Mouse (Mus musculus) Patski (cell line): ENCODE measurements around the gene Zdhhc22. TPM values are rescaled to one million over a fixed set of nuclear protein-coding genes. Genes with fewer than 3 reads are reported as not detected.

Experiments
- ATAC-seq: fragments of 100-300 bp; one replicate; pipeline ENCODE4 v1.8.0; 2021
- CTCF ChIA-PET: fragments of 350-600 bp; sonication (Branson Sonifier 250); formaldehyde crosslinking; loops from one replicate; lab custom pipeline; 2022; ENCODE audit warnings: inconsistent platforms; lab: Charles Lee
- POLR2A ChIA-PET: fragments of 350-600 bp; sonication (Branson Sonifier 250); formaldehyde crosslinking; loops from one replicate; lab custom pipeline; 2022; ENCODE audit warnings: antibody characterized with exemption, inconsistent platforms; lab: Charles Lee
- DNase-seq: peaks from one replicate; pipeline ENCODE4 v3.0.0-alpha.2; 2011; ENCODE audit warnings: low read depth, low spot score
- H3K27me3 ChIP-seq: fragments of 371-371 bp; one replicate; pipeline ENCODE4 v1.5.1; 2021
- CTCF ChIP-seq: fragments of 100-300 bp; IDR thresholded peaks from one replicate; pipeline ENCODE4 v1.5.1; 2021
- in situ Hi-C: fragments of 300-500 bp; cut with MboI; formaldehyde crosslinking; loops from 3 replicates; pipeline ENCODE4 v1.11.1; 2018; ENCODE audit warnings: low pct_unique_long_range_greater_than_20kb, mixed read lengths
- polyA plus RNA-seq: library from polyadenylated mRNA; unstranded; gene quantifications from one replicate; pipeline ENCODE4 v1.2.3, GENCODE M21; 2021

The Zdhhc22 gene
- polyA plus RNA-seq, 1 experiment from 2014 or later = not detected

GRCm38 (mm10) chr12:86964278-86965057 lies 25.8 kb downstream of the Zdhhc22 start:
- ATAC-seq (no peak), DNase-seq (no peak)
- no peaks in the 10 kb centered on the region for H3K27me3 ChIP-seq
- POLR2A ChIA-PET = no interaction called here
- in situ Hi-C loops = no loop called here
- CTCF ChIA-PET = no interaction called here
- no peak for TF ChIP-seq CTCF

- ChIA-PET CTCF (interaction anchor here (1.6 kb wide), 1 partner anchor 13 kb away, joined by 5 read pairs; no protein-coding TSS in a partner anchor), POLR2A (no interaction called here)
- ATAC-seq (no peak), DNase-seq (no peak)
- TF ChIP-seq CTCF = no peak
- in situ Hi-C loops = no loop called here
- no peaks in the 10 kb centered on the region for H3K27me3 ChIP-seq
Measured at GRCm38 (mm10) chr12:86961589-86962344, 28.5 kb downstream of the Zdhhc22 start.

GRCm38 (mm10) chr12:86960791-86961335 lies 29.4 kb downstream of the Zdhhc22 start:
- DNase-seq (no peak), ATAC-seq (no peak)
- CTCF ChIA-PET = interaction anchor here (0.9 kb wide), 2 partner anchors 14 to 16 kb away, joined by 3 read pairs; no protein-coding TSS in a partner anchor
- no peaks in the 10 kb centered on the region for H3K27me3 ChIP-seq
- in situ Hi-C loops = no loop called here
- POLR2A ChIA-PET = no interaction called here
- TF ChIP-seq CTCF = no peak

- ATAC-seq = no peak
- H3K27me3 ChIP-seq = no peaks in the 10 kb centered on the region
- in situ Hi-C loops = no loop called here
- TF ChIP-seq CTCF = no peak
- CTCF ChIA-PET = no interaction called here
- no peak for DNase-seq
- POLR2A ChIA-PET = interaction anchor here (0.5 kb wide), 1 partner anchor 213 kb away, joined by 3 read pairs; no protein-coding TSS in a partner anchor
Measured at GRCm38 (mm10) chr12:86960138-86960537, 30.1 kb downstream of the Zdhhc22 start.

GRCm38 (mm10) chr12:86959661-86960060 lies 30.6 kb downstream of the Zdhhc22 start:
- H3K27me3 ChIP-seq = no peaks in the 10 kb centered on the region
- POLR2A ChIA-PET = no interaction called here
- CTCF ChIA-PET = no interaction called here
- DNase-seq (no peak), ATAC-seq (no peak)
- in situ Hi-C loops = no loop called here
- TF ChIP-seq CTCF = no peak

GRCm38 (mm10) chr12:86958558-86958957 lies 31.7 kb downstream of the Zdhhc22 start:
- DNase-seq (no peak), ATAC-seq (no peak)
- no peak for TF ChIP-seq CTCF
- no peaks in the 10 kb centered on the region for H3K27me3 ChIP-seq
- ChIA-PET POLR2A (no interaction called here), CTCF (no interaction called here)
- in situ Hi-C loops = no loop called here

GRCm38 (mm10) chr12:86955894-86956293 lies 34.3 kb downstream of the Zdhhc22 start:
- DNase-seq = no peak
- ATAC-seq = peak; percentile 92
- no peaks in the 10 kb centered on the region for H3K27me3 ChIP-seq
- in situ Hi-C loops = no loop called here
- CTCF ChIA-PET = no interaction called here
- POLR2A ChIA-PET = no interaction called here
- no peak for TF ChIP-seq CTCF

- ATAC-seq (no peak), DNase-seq (no peak)
- ChIA-PET POLR2A (no interaction called here), CTCF (interaction anchor here (1.0 to 1.6 kb wide), 2 partner anchors 13 to 22 kb away, joined by 3 read pairs; no protein-coding TSS in a partner anchor)
- no peaks in the 10 kb centered on the region for H3K27me3 ChIP-seq
- TF ChIP-seq CTCF = no peak
- in situ Hi-C loops = no loop called here
Measured at GRCm38 (mm10) chr12:86952331-86952850, 37.8 kb downstream of the Zdhhc22 start.

- TF ChIP-seq CTCF = no peak
- no peaks in the 10 kb centered on the region for H3K27me3 ChIP-seq
- in situ Hi-C loops = no loop called here
- ChIA-PET POLR2A (no interaction called here), CTCF (no interaction called here)
- no peak for DNase-seq
- no peak for ATAC-seq
Measured at GRCm38 (mm10) chr12:86950961-86951360, 39.3 kb downstream of the Zdhhc22 start.

GRCm38 (mm10) chr12:86950161-86950960 lies 39.9 kb downstream of the Zdhhc22 start:
- TF ChIP-seq CTCF = no peak
- no peaks in the 10 kb centered on the region for H3K27me3 ChIP-seq
- no peak for DNase-seq
- in situ Hi-C loops = no loop called here
- CTCF ChIA-PET = no interaction called here
- POLR2A ChIA-PET = no interaction called here
- ATAC-seq = no peak
